In the genomic region with DNA sequence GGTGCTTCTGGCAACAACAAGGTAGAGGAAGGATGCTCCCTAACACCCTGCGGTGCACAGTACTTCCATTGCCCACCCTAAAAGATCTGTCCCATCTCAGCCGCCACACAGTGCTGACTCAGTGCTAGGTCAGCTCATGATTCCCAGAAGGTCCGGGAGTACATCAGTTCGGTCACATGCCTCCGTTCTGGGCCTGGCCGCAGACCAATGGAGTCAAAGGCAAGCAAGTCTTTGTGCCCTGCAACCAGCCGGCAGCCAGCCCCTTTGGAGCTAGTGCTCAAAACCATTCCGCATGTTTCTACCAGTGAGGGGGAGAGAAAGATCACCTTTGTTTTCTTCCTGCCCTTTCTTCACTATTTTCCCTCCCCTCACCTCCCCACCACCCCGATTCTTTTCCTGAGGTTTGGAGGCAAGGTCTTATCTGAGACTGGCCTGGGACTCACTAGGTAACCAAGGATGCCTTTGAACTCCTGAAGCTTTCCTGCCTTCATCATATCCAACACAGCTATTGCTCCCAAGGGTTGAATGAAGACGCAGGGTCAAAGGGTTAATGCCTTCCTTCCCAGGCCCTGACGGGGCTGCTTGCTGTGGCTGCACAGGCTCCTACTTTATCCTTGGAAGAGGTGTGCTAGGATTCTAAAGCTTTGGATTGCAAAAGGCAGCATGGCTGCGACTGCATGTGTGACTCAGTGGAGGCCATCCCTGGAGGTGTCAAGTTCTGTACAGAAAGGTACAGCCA, we compare ENCODE assay signal across 9 mouse cellular contexts. TPM values are rescaled to one million over a fixed set of nuclear protein-coding genes. Genes with fewer than 3 reads are reported as not detected.
DNase-seq lines count a peak whose midpoint lies in the region; ATAC-seq and TF ChIP-seq lines count a peak whose summit lies in the region.
"Had no signal": no experiment of that assay in that cellular context is flagged by ENCODE, and none has a peak within 500 bp of the region (broad histone marks: within the 10 kb centered on the region; RNA-seq: fewer than 3 reads in every experiment).

No protein-coding gene starts in this region.

- no peak overlapping the region for H3K4me3 ChIP-seq in heart, embryonic 13.5 days
- no peak overlapping the region for H3K4me3 ChIP-seq in neural tube, embryonic 14.5 days (ENCODE audit: low read depth, low read length)
- H3K4me3 ChIP-seq in forebrain, embryonic 16.5 days (replicated peaks; ENCODE audit: low read length), result no peak overlapping the region
- H3K4me3 ChIP-seq in thymus, adult 2 months (ENCODE audit: control insufficient read depth, insufficient read depth, low read length), result no peak overlapping the region

- no peak for ATAC-seq in heart, embryonic 13.5 days (ENCODE audit: extremely low read depth, insufficient number of reproducible peaks, low FRiP score, low TSS enrichment)
- ATAC-seq in neural tube, embryonic 14.5 days (ENCODE audit: low read depth), result 0 out of 2 replicates have a peak, but pooled peaks have one; percentile 21
- ATAC-seq in forebrain, embryonic 16.5 days, result no peak

- H3K27me3 ChIP-seq in heart, embryonic 13.5 days (replicated peaks), result no peaks in the 10 kb centered on the region
- no peaks in the 10 kb centered on the region for H3K27me3 ChIP-seq in neural tube, embryonic 14.5 days (ENCODE audit: control insufficient read depth, insufficient read depth, low read length)
- no peaks in the 10 kb centered on the region for H3K27me3 ChIP-seq in forebrain, embryonic 16.5 days (replicated peaks; ENCODE audit: control insufficient read depth, insufficient read depth, low read length)
- no peaks in the 10 kb centered on the region for H3K27me3 ChIP-seq in thymus, adult 2 months (ENCODE audit: control insufficient read depth, insufficient read depth, low read length)

- no peak for TF ChIP-seq POLR2A in thymus, adult 2 months (IDR thresholded peaks at IDR 0.05; ENCODE audit: control insufficient read depth, extremely low read depth, insufficient read depth, low read length, poor library complexity)

- WGBS in heart, embryonic 13.5 days, result 75% methylated on average over 12 of the region's 12 CpGs
- 83% methylated on average over 12 of the region's 12 CpGs for WGBS in neural tube, embryonic 14.5 days
- WGBS in forebrain, embryonic 16.5 days, result 82% methylated on average over 12 of the region's 12 CpGs
- 96% methylated on average over 12 of the region's 12 CpGs for WGBS in thymus, adult 2 months

- no peaks in the 10 kb centered on the region for H3K36me3 ChIP-seq in heart, embryonic 13.5 days
- H3K36me3 ChIP-seq in neural tube, embryonic 14.5 days (ENCODE audit: control insufficient read depth, insufficient read depth, low read length), result no peaks in the 10 kb centered on the region
- no peaks in the 10 kb centered on the region for H3K36me3 ChIP-seq in forebrain, embryonic 16.5 days (ENCODE audit: control insufficient read depth, insufficient read depth)
- no peaks in the 10 kb centered on the region for H3K36me3 ChIP-seq in thymus, adult 2 months (ENCODE audit: control insufficient read depth, insufficient read depth, low read length)

- DNase-seq in kidney, postnatal 10 days, result peak; percentile 11
- DNase-seq in kidney, adult 11 months, result no peak
- DNase-seq in cerebellum, postnatal 14 days, result peak; percentile 35 to 37
- no peak for DNase-seq in thymus, adult 2 months
- DNase-seq: kidney, adult 18-20 months; thymus, postnatal 14 days had no signal

- TF ChIP-seq CTCF in thymus, adult 2 months (IDR thresholded peaks at IDR 0.05; ENCODE audit: borderline replicate concordance, control insufficient read depth, extremely low read depth, insufficient read depth, low read length, poor library complexity), result no peak

- peaks cover 84% of the 10 kb centered on the region for H3K4me1 ChIP-seq in heart, embryonic 13.5 days
- H3K4me1 ChIP-seq in neural tube, embryonic 14.5 days (ENCODE audit: control insufficient read depth, insufficient read depth, low read length), result no peaks in the 10 kb centered on the region
- 0 out of 2 replicates have a peak, but pooled peaks cover 3% of the 10 kb centered on the region for H3K4me1 ChIP-seq in forebrain, embryonic 16.5 days (replicated peaks; ENCODE audit: control insufficient read depth, insufficient read depth, low read length)
- peaks cover 23% of the 10 kb centered on the region for H3K4me1 ChIP-seq in thymus, adult 2 months (replicated peaks; ENCODE audit: control insufficient read depth, insufficient read depth, low read length)

- H3K4me2 ChIP-seq in heart, embryonic 13.5 days, result peak overlapping the region; percentile 54
- H3K4me2 ChIP-seq in neural tube, embryonic 14.5 days (ENCODE audit: low read depth, low read length), result no peak overlapping the region
- no peak overlapping the region for H3K4me2 ChIP-seq in forebrain, embryonic 16.5 days (ENCODE audit: low read length)

- H3K9me3 ChIP-seq in heart, embryonic 13.5 days, result no peaks in the 10 kb centered on the region
- no peaks in the 10 kb centered on the region for H3K9me3 ChIP-seq in neural tube, embryonic 14.5 days (ENCODE audit: control insufficient read depth, low read length)
- H3K9me3 ChIP-seq in forebrain, embryonic 16.5 days (ENCODE audit: control insufficient read depth, low read length), result no peaks in the 10 kb centered on the region

- peak overlapping the region; percentile 48 for H3K9ac ChIP-seq in heart, embryonic 13.5 days
- H3K9ac ChIP-seq in neural tube, embryonic 14.5 days (replicated peaks; ENCODE audit: low read depth, low read length), result no peak overlapping the region
- no peak overlapping the region for H3K9ac ChIP-seq in forebrain, embryonic 16.5 days (replicated peaks; ENCODE audit: low read depth, low read length)

- peak overlapping the region; percentile 94 for H3K27ac ChIP-seq in heart, embryonic 13.5 days (replicated peaks)
- H3K27ac ChIP-seq in neural tube, embryonic 14.5 days (ENCODE audit: low read depth, low read length), result no peak overlapping the region
- H3K27ac ChIP-seq in forebrain, embryonic 16.5 days (ENCODE audit: low read length), result no peak overlapping the region
- H3K27ac ChIP-seq in thymus, adult 2 months (ENCODE audit: control insufficient read depth, insufficient read depth, low read length), result no peak overlapping the region; the same call in 1 of the 2 replicates

RNA-seq across cellular contexts. Expression of a gene that starts 16.6 kb away (rescaled TPM):
- 170 and 188 TPM in 2 replicates for polyA plus RNA-seq in heart, embryonic 13.5 days (2015; fragmentation: Nextera tagmentation; extraction: Ambion mirVana)
- 377 and 537 TPM in 2 replicates for polyA plus RNA-seq in neural tube, embryonic 14.5 days (2014; fragmentation: Nextera tagmentation; extraction: Ambion mirVana)
- 207 and 277 TPM in 2 replicates for polyA plus RNA-seq in forebrain, embryonic 16.5 days (2015; fragmentation: Nextera tagmentation; extraction: Ambion mirVana)
- 82.0 and 93.2 TPM in 2 replicates for polyA plus RNA-seq in thymus, adult 2 months (2012; rRNA removed)

Comparison
In these comparisons a context has a peak if more than half of its experiments do, and no peak if none do; other contexts are left out.
1. DNase-seq: peak in kidney, postnatal 10 days (single experiment) and cerebellum, postnatal 14 days (2 of 2); none in kidney, adult 11 months (single experiment) and thymus, adult 2 months (single experiment).